Mouse (Mus musculus) cerebellum, adult (tissue): ENCODE results near the gene Ngp.
"Not testable (repeated sequence)": the region's sequence is repeated elsewhere in the genome, so short reads cannot be mapped to it uniquely, and the experiment has no call there.

Source experiments
- ATAC-seq: cut with Nextera tagmentation; 2 replicates; pipeline ENCODE4 v1.9.2; 2017; ENCODE audit warnings: mild to moderate bottlenecking, moderate library complexity, mixed read lengths; ENCODE audit not compliant: insufficient number of reproducible peaks, low FRiP score, low TSS enrichment

Gene Ngp

GRCm38 (mm10) chr9:110419511-110420112, at the start of gene Ngp:
Gene Ngp, plus strand, starts transcription at chr9:110419747.
- no peak for ATAC-seq

- ATAC-seq: no peak
These were observed 49.7 kb upstream of the Ngp start for GRCm38 (mm10) chr9:110369860-110370259.

- ATAC-seq: no peak
These were observed 45.7 kb upstream of the Ngp start for GRCm38 (mm10) chr9:110373871-110374270.

- no peak for ATAC-seq
These were observed 43.9 kb upstream of the Ngp start for GRCm38 (mm10) chr9:110375668-110376067.

- not testable (repeated sequence) for ATAC-seq
These were observed 41.9 kb upstream of the Ngp start for GRCm38 (mm10) chr9:110377655-110378054.

GRCm38 (mm10) chr9:110379361-110379760, 40.2 kb upstream of the Ngp start:
- ATAC-seq: no peak

GRCm38 (mm10) chr9:110380662-110381061, 38.9 kb upstream of the Ngp start:
- ATAC-seq: no peak

GRCm38 (mm10) chr9:110381292-110381691, 38.3 kb upstream of the Ngp start:
- ATAC-seq: no peak

GRCm38 (mm10) chr9:110384369-110384929, 35.1 kb upstream of the Ngp start:
- ATAC-seq: no peak

- ATAC-seq: no peak
These were observed 31.5 kb upstream of the Ngp start for GRCm38 (mm10) chr9:110388011-110388410.

GRCm38 (mm10) chr9:110390843-110391242, 28.7 kb upstream of the Ngp start:
- no peak for ATAC-seq

GRCm38 (mm10) chr9:110393295-110393694, 26.3 kb upstream of the Ngp start:
- no peak for ATAC-seq

- no peak for ATAC-seq
These were observed 18.9 kb upstream of the Ngp start for GRCm38 (mm10) chr9:110400650-110401049.

GRCm38 (mm10) chr9:110402731-110403130, 16.8 kb upstream of the Ngp start:
- no peak for ATAC-seq

- ATAC-seq: not testable (repeated sequence)
These were observed 16.3 kb upstream of the Ngp start for GRCm38 (mm10) chr9:110403240-110403639.

GRCm38 (mm10) chr9:110407311-110408098, 12.0 kb upstream of the Ngp start:
- no peak; the same call in none of the 2 replicates for ATAC-seq

GRCm38 (mm10) chr9:110408099-110408773, 11.3 kb upstream of the Ngp start, which contains the start of gene Ptpn23:
Gene Ptpn23, minus strand, starts transcription at chr9:110408213.
- ATAC-seq: peak; percentile 92

GRCm38 (mm10) chr9:110410908-110411887, 8.3 kb upstream of the Ngp start:
- no peak for ATAC-seq

GRCm38 (mm10) chr9:110412926-110413325, 6.6 kb upstream of the Ngp start:
- no peak for ATAC-seq

GRCm38 (mm10) chr9:110413785-110414184, 5.8 kb upstream of the Ngp start:
- ATAC-seq: no peak
